Mouse (Mus musculus): ENCODE measurements at regions not wholly inside any gene's neighbourhood (a gene's known extent, or its start where the extent isn't known, plus 50 kb on each side); places are given as distances from the start of the nearest gene placed in this dataset.

GRCm38 (mm10) chr17:85767201-85767862 is 79.3 kb upstream of the Six2 start:
- no peak for DNase-seq (ENCODE audit: low spot score in 2 of 2)

GRCm38 (mm10) chr17:85766556-85766955 is 78.5 kb upstream of the Six2 start:
- no peak for DNase-seq (ENCODE audit: low spot score in 2 of 2)

- DNase-seq (ENCODE audit: low spot score in 2 of 2): no peak
These were observed 70.6 kb upstream of the Six2 start for GRCm38 (mm10) chr17:85758581-85759098.

- no peak for DNase-seq (ENCODE audit: low spot score in 2 of 2)
These were observed 69.6 kb upstream of the Six2 start for GRCm38 (mm10) chr17:85757647-85758046.

- DNase-seq (ENCODE audit: low spot score in 2 of 2): no peak
These were observed 67.5 kb upstream of the Six2 start for GRCm38 (mm10) chr17:85755557-85755956.

- no peak for DNase-seq (ENCODE audit: low spot score in 2 of 2)
These were observed 60.6 kb upstream of the Six2 start for GRCm38 (mm10) chr17:85748649-85749081.

- DNase-seq (ENCODE audit: low spot score in 2 of 2): no peak
These were observed 60.0 kb upstream of the Six2 start for GRCm38 (mm10) chr17:85747976-85748648.

Measured in spleen, postnatal 36 days (tissue).